Mouse (Mus musculus): ENCODE measurements around the gene Fam192a. TPM values are rescaled to one million over a fixed set of nuclear protein-coding genes. Genes with fewer than 3 reads are reported as not detected.

Gene Fam192a
- total RNA-seq (2021): 10 to 100 TPM; 20.6 to 24.8 TPM

- intact Hi-C loops (cut with DNase I): no loop called here
- peak; percentile 98 for DNase-seq
Measured at GRCm38 (mm10) chr8:94601607-94602385, at the start of gene Fam192a, which contains the start of gene Rspry1. Gene Fam192a, minus strand, starts transcription at chr8:94601997. Gene Rspry1, plus strand, starts transcription at chr8:94601937.

DNA sequence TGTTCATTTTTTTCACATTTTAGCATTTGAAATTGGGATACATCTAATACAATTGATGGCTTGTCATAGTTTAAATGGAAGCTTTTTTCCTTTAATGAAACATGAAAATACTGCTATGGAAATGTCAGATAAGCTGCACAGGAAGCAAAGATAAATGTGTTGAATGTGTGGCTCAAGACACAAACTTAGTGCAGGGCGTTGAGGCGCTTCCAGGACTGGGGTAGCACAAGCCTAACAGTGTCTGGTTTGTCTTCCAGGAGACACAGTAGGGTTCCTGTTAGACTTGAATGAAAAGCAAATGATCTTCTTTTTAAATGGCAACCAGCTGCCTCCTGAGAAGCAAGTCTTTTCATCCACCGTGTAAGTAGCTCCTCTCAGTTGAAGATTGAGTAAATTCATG is 47.7 kb upstream of the Fam192a start:
- intact Hi-C loops (cut with DNase I): no loop called here

GRCm38 (mm10) chr8:94646165-94646564 is 44.4 kb upstream of the Fam192a start:
- intact Hi-C loops (cut with DNase I): no loop called here
- DNase-seq: no peak

More for the DNA sequence above, 47.7 kb upstream of the Fam192a start:
- no peak for DNase-seq

GRCm38 (mm10) chr8:94645202-94645601 is 43.4 kb upstream of the Fam192a start:
- no peak for DNase-seq

DNA sequence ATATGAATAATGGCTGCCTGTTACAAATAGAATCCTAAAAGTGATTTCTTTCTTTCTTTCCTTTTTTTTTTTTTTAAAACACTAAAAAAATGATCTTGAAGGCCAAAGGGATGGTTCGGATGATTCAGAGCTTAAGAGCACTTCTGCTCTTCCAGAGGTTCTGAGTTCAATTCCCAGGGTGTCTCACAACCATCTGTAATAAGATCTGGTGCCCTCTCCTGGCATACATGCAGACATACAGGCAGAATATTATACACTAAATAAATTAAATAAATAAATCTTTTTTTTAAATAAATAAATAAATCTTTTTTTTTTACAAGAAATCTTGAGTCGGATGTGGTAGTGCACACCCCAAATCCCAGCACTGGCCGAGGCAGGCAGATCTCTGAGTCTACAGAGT is 40.1 kb upstream of the Fam192a start:
- DNase-seq: no peak
- intact Hi-C loops (cut with DNase I): no loop called here

More at GRCm38 (mm10) chr8:94645202-94645601, 43.4 kb upstream of the Fam192a start:
- intact Hi-C loops (cut with DNase I): no loop called here

- intact Hi-C loops (cut with DNase I): no loop called here
Measured at GRCm38 (mm10) chr8:94641183-94641582, 39.4 kb upstream of the Fam192a start.

GRCm38 (mm10) chr8:94634211-94634610 is 32.4 kb upstream of the Fam192a start:
- DNase-seq: no peak
- intact Hi-C loops (cut with DNase I): no loop called here

More at GRCm38 (mm10) chr8:94641183-94641582, 39.4 kb upstream of the Fam192a start:
- no peak for DNase-seq

GRCm38 (mm10) chr8:94633564-94634194 is 31.9 kb upstream of the Fam192a start:
- intact Hi-C loops (cut with DNase I): no loop called here
- no peak for DNase-seq

DNA sequence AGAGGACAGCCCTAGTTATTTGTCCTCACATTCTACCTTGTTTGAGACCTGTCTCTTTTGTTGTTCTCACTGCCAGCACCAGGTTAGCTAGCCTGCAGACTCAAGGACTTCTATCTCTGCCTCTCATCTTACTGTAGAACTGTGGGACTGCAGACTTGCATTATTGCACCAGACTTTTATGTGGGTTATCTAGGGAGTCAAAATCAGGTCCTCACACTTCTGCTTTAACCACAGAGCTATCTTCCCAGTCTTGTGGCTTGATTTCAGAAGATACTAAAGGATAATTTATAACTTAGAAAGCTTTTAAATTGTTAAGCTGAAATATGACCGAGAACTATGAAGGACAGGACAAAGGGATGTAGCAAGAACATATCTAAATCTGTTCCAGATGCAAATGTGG is 23.1 kb upstream of the Fam192a start:
- intact Hi-C loops (cut with DNase I): no loop called here
- DNase-seq: no peak

- intact Hi-C loops (cut with DNase I): no loop called here
- no peak for DNase-seq
Measured at GRCm38 (mm10) chr8:94607064-94607463, 5.3 kb upstream of the Fam192a start.

DNA sequence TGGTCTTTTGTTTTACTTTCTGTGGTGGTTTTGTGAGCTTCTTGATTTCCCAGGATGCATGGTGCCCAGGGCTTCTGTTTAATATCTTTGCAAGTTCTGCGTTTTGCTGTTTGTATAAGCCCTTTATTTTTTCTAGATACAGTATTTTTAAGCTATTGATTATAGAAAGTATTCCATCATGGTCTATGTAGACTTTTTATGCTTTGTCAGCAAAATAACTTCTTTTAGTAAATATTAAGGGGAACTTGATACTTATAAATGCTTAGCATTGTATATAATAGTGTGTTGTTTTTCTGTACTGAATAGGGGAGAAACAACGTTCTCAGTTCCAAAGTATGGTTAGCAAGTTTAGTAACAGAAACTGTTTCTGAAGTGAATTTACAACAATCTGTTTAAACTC is 2.2 kb upstream of the Fam192a start:
- intact Hi-C loops (cut with DNase I): no loop called here
- no peak for DNase-seq

DNA sequence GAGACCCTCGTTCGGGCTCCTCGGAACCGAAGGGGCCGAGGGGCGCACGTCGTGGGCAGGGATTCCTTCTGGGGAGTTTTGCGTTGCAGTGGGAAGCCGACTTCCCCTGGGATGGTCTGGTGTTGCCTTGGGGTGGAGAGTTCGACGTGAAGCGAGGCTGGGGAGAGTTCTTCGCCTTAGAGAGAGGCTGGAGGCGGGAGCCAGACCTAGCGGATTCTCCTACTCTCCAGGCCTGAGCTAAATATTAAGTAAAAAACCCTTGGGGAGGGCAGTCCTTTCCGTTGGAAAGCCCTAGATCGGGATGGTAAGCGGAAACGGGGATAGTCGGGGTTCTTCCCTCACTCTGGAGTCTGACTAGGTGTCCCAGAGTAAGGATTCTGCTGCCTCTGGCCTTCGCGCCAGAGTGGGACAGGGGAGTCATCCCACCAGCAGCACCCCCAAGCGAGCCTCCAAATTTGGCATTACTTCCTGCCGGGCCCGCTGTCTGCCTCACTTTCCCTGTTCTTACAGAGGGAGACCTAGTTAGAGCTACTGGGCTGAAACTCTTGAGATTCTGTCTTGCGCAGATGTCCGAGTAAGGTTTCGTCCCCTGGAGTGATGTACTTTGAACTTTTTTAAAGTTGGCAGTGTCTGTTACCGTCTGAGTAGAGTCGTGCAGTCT is 804 bp upstream of the Fam192a start:
- intact Hi-C loops (cut with DNase I): no loop called here
- peak; percentile 7 to 28 for DNase-seq

DNA sequence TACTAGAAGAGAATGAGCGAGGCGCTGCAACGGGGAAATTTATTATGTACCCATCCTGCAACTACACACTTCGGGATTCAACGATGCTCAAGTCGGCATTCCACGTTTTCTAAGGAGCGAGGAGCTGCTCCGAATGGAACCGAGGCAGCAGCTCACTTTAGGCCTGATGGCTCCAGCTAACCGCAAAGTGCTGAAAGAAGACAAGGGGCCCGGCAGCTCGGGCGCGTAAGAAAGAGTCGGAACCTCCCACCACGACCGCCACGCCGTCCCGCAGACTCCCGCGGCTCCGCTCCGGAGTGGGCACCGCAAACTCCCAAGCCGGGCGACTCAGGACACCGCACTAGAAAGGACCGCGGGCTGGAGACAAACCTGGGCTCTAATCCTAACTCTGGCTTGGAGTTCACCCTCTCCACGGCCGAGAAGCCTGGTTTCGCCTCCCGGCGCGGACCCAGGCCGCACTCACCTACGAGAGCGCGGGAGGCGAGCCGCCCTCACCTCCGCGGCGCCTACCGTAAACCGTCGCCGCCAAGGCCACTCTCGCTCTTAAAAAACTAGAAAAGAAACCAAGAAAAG is 677 bp downstream of the Fam192a start:
- DNase-seq: peak in 1 of 2 experiments; percentile 27

GRCm38 (mm10) chr8:94600478-94600877 is 1.3 kb downstream of the Fam192a start:
- no peak for DNase-seq
- intact Hi-C loops (cut with DNase I): no loop called here

More for the DNA sequence above, 677 bp downstream of the Fam192a start:
- intact Hi-C loops (cut with DNase I): no loop called here

GRCm38 (mm10) chr8:94594211-94594610 is 7.6 kb downstream of the Fam192a start:
- no peak for DNase-seq

DNA sequence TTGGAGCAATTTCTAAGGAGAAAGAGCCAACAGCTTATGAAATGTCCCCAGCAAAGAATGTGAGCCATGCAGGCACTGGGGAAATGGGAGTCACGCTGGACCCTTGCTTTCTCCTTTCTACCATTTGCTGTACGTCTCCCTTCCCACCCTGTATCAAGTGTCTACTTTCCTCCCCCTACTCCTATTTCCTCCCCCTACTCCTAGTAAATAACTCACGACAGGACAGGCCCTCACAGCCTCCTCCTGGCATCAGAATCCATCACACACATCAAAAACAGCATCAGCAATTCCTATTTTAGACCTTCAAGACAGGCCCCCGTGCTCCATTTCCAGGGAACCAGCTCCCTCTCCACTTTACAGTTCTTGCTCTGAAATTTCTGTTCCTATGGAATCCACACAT is 10.1 kb downstream of the Fam192a start:
- intact Hi-C loops (cut with DNase I): no loop called here
- no peak for DNase-seq

More at GRCm38 (mm10) chr8:94594211-94594610, 7.6 kb downstream of the Fam192a start:
- intact Hi-C loops (cut with DNase I): loop anchor here (2.0 kb wide), 2 partner anchors 109 to 219 kb away; no protein-coding TSS in a partner anchor

DNA sequence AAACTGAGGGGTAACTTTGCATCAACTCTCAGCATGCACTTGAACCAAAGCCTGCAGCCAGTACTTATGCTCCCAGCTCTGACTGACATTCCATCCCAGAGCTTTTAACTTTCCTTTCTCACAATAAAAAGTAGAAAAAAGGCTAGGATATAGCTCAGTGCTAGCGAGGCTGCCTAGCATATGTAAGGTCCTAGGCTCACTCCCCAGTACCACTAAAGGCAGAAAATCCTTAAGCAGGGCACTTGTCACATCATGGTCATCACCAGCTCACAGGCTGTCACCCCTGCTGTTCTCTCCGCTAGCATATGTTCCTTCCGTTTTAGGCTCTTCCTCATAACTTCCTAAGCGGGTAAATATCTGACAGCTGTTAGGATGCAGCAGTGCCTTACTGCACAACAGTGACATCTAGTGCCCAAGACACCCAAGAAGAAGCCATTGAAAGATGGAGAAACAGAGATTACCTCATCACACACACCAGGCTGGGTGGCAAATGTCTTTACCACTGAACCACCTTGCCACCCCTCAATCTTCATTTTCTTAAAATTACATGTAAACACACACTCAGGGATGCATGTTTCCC is 17.5 kb downstream of the Fam192a start:
- intact Hi-C loops (cut with DNase I): loop anchor here (1.0 kb wide), 2 partner anchors 56 to 92 kb away; no protein-coding TSS in a partner anchor
- DNase-seq: peak; percentile 33 to 34

DNA sequence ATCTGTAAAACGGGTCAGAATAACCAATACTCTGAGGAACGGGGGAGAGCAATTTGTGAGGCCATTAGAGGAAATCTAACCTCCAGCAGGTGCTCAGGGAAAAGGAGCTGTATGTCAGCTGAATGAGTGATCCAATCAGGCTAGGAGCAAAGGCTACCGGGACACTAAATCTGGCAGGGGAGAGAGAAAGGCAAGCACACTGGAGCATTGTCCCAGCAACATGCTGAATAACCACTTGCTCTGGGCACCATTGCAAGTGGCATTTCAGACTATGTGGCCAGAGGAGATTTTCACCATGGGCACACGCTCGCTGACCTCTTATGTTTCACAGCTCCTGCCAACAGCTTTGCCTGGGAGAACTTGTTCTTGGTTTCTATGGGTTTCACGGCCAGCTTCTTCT is 19.2 kb downstream of the Fam192a start:
- DNase-seq: no peak
- intact Hi-C loops (cut with DNase I): no loop called here

DNA sequence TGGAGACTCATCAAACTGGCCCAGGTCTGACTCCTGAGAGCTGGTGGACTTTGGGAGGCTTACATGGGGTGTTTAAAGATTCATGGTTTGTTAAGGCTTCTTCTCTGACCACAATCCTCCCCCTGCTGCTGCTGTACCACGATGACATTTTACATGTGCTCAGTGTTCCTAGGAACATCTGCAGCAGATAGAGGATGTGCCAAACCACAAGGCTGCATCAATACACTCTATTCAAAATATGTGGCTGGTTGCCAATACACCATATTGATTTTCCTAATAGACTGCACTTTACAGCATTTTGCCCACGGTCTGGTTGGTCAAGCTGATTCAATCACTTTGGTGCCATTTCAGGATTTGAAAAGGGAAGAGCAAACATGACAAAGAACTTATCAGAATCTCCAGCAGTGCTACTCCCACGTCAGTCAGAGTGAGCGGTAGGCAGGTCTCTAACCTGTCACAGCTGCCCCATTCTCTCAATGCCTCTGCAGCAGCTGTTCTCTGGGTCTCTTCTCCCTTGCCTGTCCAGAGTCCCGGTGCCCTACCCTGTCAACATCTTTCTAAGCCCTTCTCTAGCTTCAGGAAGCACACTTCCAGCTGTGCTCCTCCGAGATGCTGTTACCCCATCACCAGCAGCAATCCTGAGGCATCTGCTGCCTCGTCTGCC is 19.8 kb downstream of the Fam192a start:
- intact Hi-C loops (cut with DNase I): no loop called here
- no peak for DNase-seq

DNA sequence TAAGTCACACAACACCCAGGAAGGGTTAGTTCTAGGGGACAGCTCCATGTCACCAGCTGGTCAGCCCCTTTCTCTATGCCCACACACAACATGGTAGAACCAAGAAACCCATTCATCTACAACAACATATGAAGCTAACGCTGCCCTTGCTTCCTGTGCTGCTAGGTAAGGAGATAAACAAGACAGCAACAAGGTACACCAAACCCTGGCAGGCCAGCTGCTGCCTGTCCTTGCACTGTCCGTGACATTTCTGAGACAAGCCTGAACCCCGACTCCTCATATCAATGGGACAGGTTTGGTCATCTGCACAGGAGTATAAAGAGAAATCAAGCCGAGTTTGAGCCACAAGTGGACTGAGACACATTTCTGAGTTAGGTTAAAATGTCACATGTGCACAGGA is 26.6 kb downstream of the Fam192a start:
- no peak for DNase-seq
- intact Hi-C loops (cut with DNase I): loop anchor here (10.0 kb wide), 1 partner anchor 240 kb away; no protein-coding TSS in a partner anchor
